Mouse (Mus musculus) neural tube, embryonic 10.5 days (tissue): ENCODE measurements at regions not wholly inside any gene's neighbourhood (a gene's known extent, or its start where the extent isn't known, plus 50 kb on each side); places are given as distances from the start of the nearest gene placed in this dataset.
A peak's percentile ranks its signal among the peaks of the same experiment; 100 is the strongest.

Experiments
- DNase-seq: peaks from one replicate; pipeline ENCODE4 v3.0.0-alpha.2; 2017; ENCODE audit warnings: low spot score; ENCODE audit errors: extremely low spot score

GRCm38 (mm10) chr9:87961796-87962195, 230.7 kb upstream of the Tbx18 start:
- no peak for DNase-seq

DNA sequence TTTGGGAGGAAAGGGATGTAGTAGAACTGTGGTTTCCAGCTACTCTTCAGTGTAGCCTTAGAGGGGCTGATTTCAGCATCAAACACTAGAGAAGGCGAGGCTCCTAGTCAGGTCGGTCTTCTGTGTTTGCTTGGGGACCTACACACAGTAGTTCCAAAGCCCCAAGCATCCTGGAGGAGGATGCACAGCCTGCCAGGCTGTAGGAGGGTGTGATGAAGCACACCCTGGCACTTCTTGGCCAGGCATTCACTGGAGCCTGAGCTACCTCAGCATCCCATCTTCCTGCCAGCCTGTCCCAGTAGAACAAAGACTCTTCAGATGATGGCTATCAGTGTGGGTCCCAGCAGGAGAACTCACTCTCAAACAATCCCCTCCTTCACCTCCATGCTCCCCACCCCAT, 233.4 kb upstream of the Tbx18 start:
- no peak for DNase-seq

- DNase-seq: no peak
Observed at GRCm38 (mm10) chr9:87965103-87965780, 234.2 kb upstream of the Tbx18 start.

DNA sequence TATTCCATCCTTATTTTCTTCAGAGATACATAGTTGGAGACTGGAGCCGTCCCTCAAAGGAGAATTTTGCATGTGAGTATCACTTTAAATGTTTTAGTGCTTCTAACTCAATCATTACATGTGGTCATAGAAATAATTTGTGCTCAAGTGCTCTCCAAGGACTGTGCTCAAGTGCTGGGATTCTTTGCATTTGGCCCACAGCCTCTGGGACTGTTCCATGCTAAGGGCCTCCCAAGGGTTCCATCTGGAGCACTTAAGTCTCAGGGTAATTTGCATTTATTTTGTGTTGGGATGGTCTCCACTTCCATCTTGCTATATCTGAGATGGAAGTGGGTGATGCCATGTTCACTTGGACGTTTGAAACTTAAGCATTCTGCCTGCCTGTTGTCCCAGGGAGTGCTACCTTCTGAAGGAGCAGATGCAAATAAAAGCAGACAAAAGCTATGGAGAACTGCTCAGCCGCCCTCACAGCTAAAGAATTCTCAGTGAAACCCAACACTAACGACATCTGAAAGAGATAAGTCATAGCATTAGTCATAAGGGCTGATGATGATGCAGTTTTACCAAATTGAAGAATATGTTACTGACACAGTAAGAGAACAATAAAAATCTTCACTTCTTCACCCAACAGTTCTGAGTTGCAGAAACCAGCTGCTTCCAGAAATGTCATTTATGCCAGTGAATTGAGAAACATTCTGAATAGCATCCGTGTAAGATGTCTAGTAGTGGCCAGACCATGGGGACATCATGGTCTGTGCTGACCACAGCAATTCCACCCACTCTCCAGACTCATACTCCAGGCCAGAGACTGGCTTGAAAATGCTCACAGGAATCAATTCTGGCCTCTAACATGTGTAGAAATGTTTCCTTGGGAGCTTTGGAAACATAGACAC, 237.4 kb upstream of the Tbx18 start:
- no peak for DNase-seq

DNA sequence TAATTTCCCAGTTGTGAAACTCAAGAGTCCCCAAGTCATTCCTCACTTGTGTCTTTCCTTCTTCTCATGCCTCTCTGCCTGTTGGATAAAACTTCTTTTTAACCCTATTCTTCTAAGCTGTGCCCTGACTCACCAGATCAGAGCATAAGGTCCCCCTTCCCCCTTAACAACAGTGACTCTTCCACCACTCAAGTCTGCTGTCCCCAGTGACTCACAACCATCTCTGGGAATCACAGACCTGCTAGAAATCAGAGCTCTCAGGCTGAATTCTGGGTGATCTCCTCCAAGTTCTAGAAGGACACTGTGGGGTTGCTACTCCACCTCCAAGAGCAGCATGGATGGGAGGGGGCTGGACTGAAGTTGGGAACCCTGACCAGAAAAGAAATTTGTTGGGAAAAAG, 239.5 kb upstream of the Tbx18 start:
- DNase-seq: no peak

DNA sequence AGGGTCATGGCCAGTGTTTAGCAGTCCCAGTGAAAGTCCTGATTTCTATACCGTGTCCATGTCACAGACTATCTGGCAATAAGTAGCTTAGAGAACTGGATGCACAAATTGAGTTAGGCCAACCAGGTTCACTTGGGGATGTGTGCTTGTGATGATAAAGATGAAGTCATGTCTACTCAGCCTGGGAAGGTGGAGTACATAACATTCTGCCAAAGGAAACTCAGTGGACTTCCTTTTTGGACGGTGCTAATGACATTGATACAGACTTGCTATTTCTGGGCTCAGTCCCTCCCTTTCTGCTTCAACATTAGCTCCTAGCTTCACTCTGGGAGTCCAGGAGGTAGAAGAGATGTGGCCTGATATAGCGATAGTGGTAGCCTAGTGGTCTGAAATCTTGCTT, 240.7 kb upstream of the Tbx18 start:
- DNase-seq: no peak

DNA sequence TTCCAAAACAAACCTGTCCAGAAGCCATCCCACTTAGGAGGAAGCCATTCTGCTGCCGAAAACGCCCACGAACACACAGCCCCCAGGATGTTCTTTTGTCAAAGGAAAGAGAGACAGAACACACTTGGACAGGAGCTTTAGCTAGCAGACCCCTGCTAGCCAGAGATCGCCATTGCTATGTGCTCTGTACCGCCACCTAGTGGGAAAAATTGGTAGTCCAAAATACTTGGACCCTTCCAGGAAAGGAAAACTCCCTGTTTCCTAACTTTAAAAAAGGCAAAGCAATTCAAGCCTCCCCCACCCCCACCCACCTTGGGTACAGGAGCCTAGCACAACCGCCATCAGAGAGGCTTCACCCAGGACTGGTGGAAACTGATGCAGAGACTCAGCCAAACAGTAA, 242.5 kb upstream of the Tbx18 start:
- peak; percentile 32 for DNase-seq

DNA sequence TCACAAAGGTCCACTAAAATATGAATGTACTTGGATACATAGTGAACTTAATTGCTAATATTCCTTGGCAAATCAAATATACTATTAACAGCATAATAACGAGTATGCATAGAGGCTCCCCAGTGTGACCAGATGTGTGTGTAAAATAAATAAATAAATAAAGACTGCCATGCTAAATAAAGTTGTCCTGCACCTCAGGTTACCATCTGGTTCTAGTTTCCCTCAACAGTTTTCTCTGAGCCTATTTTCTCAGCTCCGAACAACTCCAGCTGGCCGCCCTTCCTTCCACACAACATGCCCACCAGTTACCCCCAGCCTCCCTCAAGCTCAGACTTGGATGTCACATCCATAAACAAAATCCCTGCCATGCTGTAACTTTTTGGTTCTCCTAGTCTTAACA, 253.8 kb upstream of the Tbx18 start:
- no peak for DNase-seq

DNA sequence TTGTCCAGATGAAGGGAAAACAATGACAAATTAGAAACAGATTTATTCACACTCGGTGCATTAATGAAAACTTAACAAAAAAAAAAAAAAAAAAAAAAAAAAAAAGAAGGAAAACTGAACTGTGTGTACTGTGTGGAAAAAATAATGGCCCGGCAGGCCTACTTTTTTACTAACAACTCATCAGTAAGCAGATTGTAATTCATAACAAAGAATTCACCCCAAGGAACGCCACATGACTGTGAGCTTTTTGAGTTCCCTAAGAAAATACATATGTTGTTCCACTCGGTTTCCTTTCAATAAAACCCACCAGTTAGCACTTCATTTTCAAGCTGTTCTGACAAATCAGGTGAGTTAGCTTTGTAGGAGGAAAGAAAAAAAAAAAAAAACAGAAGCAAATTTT, 254.4 kb upstream of the Tbx18 start:
- no peak for DNase-seq

- no peak for DNase-seq
Observed at GRCm38 (mm10) chr9:88005945-88006700, 275.1 kb upstream of the Tbx18 start.

- DNase-seq: no peak
Observed at GRCm38 (mm10) chr9:88023752-88024151, 292.7 kb upstream of the Tbx18 start.

DNA sequence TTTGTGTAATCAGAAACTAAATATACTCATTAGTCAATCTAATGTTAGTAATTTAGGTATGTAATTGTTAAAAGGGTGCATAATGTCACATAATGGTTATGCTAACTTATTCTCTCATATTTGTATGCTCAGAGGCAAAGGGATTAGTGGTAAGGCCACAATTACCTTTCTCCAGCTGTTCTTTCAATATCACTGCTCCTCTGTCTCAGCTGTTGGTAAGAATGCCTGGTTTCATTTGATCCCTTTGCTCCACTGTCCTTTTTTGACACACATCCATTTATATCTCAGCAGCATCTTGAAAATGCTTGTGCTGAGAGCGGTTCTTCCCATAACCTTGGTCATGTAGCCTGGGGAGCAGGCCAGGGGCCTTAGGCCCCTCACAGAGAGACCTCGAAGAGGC, 294.9 kb upstream of the Tbx18 start:
- no peak for DNase-seq

GRCm38 (mm10) chr9:88030509-88031148, 296.4 kb upstream of the Nt5e start:
- no peak for DNase-seq

DNA sequence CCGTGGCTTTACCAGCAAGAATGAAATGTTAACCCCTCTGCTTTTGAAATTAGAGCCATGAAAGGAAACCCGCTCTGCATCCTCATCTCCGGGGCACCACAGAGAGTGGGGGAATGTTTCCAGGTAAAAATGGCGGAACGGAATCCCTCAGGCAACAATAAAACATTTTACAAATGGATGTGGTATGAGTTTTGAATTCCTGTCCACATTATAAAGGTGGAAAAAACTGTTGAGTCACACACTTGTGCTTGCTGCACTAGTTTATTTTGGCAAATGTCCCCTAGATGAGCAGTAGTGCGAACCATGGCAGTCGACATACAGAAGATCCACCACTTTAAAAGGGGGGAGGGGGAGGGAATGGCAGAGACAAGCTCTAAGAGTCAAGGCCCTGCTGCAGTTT, 289.4 kb upstream of the Nt5e start:
- DNase-seq: no peak

DNA sequence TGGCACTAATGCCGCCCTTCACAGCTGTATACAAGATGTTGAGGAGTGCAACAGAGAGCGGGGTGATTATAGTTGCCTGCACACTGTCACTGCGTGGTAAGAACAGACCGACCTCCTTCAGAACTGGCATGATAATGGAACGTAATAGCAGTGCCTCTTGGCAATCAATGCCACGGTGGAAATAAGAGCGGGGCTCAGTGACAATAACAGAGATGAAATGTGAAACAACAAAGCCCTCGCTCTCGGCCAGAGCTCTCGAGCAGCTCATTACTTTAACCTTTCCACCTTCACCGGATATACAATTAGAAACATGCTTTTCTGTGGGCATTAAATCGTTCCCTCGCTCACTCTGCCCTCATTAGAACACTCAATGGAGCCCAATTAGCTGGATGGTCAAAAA, 277.7 kb upstream of the Nt5e start:
- DNase-seq: no peak

DNA sequence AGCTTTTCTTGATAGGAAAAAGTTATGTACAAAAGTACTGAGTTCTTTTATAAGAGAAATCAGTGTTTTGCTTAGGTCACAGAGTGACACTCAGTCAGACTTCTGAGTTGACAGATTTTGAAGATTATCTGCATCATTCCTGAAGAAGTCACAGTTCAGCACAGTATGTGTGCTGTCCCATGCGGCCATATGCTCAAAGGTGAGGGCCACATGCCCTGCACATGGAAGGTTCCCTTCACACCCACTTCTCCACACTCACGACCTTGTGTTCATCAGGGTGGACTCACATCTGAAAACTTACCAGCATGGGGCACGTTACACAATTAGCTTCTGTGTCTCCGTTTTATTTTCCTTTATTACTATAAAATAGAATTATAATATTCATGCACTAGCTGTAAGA, 277.2 kb upstream of the Nt5e start:
- DNase-seq: no peak

DNA sequence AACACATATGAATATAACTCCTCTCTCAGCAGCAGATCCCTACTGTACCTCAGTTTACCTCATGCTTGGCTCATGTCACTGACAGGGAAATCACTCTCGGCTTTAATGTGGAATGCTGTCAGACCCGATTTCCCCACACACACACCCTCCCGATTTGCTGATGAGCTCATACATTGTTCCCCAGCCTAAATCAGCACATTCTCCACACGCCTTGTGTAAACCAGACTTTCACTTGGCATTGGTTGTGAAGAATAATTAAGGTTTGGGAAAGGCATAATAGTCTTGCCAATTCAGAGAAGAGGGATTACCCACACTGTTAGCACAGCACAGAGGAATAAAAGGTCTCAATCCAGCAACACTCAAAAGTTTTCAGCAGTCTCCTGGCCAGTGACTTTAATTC, 268.4 kb upstream of the Nt5e start:
- no peak for DNase-seq

DNA sequence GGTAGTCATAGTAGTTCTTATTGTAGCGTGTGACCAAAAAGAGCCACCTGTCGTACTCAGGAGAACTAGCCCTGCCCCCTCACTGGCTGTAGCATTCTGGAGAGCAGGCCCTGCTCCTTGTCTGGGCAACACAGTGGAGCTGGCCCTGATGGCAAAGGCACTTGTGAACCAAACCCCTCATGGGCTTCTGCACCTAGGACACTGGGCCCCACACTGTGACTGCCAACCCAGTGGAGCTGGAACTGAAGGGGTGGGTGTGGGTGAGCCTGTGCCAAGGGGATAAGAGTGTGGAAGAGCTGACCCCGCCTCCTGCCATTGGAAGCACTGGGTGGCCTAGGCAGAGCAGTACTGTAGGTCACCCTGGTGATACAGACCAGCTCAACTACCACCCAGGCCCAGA, 268.0 kb upstream of the Nt5e start:
- no peak for DNase-seq

GRCm38 (mm10) chr9:88063973-88064676, 262.9 kb upstream of the Nt5e start:
- no peak for DNase-seq

DNA sequence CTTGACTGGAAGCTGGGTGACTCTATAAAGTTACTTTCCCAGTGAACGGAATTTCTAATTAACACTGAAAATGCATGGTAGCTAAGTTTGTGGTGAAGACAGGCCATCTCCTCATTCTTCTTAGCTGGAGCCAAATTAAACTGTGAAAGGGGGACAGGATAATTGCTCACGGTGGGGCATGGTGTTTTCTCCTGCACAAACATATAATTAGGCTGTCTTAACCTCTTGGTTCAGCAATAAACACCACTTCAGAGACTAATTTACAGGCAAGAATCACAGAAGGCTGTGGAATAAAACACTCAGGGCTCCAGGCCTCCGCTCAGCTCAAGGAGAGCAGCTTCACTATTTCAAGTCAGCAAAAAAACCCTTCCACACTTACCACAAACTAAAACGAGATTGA, 261.9 kb upstream of the Nt5e start:
- no peak for DNase-seq

DNA sequence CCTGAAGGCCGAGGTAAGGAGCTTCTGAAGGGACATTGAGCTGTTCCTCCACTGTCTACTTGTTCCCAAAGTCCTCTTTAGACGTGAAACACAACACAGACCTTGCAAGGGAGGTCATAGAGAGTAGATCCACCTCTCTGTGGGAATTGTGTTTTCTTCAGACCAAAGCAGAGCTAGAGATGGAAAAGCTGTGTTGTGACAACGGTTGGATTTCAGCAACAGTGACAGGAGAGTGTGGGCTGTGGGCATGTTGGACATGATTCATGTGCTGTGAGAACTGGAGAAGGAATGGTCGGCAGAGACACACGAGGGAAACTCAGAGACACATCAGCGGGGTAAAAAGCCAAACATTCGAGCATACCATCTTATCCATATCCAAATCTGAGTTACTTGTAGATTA, 261.2 kb upstream of the Nt5e start:
- DNase-seq: no peak
